Mouse (Mus musculus) forelimb bud, embryonic 11.5 days (tissue): Measurements from ENCODE around the gene Rhoc.
"Not testable (repeated sequence)": the region's sequence is repeated elsewhere in the genome, so short reads cannot be mapped to it uniquely, and the experiment has no call there.

ENCODE experiments used
- DNase-seq: peaks from one replicate; pipeline ENCODE4 v3.0.0-alpha.2; 2012; ENCODE audit warnings: low read depth, low spot score

Rhoc gene

GRCm38 (mm10) chr3:104785284-104785683, 2.9 kb upstream of the Rhoc start:
- no peak for DNase-seq

GRCm38 (mm10) chr3:104788561-104789311, 561 bp downstream of the Rhoc start:
- peak; percentile 85 for DNase-seq

DNA sequence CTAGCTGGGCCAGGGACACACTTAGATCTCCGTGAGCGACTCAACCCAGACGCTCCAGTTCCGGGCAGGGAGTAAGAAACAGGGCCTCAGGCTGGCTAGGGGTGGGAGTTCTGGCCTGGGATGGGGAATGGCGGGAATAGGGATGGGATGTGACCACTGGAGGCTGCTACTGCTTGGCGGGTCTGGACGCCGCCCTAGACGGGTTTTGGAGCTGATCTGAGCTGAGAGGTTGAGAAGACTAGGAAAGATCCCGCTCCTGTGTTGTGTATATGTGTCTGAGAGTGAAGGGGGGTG, 1.1 kb downstream of the Rhoc start:
- no peak for DNase-seq

- no peak for DNase-seq
Observed at GRCm38 (mm10) chr3:104789822-104790221, 1.6 kb downstream of the Rhoc start.

DNA sequence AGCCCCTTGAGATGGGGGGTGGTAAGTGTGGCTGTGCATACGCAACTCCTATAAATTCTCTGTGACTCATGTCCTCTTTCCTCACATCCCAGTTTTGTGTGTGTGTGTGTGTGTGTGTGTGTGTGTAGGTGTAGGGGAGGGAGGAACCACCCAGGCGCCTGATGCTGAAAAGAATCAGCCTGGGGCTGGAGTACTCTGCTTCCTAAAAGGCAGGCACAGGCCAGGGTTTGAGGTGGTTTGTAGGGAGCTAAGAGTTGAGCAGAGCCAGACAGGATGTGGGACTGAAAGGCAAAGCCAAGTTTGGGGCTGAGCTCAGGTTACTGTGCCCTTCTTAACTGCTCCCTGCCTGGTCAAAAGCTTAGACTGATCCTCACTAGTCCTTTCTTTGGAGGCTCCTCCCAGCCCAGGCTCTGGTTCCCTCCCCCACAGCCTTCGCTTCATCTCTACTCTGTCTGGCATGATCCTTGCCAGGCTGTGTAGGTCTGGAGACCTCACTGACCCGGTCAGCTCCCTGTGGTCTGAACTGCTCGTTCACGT, 2.3 kb downstream of the Rhoc start:
- peak; percentile 73 for DNase-seq

DNA sequence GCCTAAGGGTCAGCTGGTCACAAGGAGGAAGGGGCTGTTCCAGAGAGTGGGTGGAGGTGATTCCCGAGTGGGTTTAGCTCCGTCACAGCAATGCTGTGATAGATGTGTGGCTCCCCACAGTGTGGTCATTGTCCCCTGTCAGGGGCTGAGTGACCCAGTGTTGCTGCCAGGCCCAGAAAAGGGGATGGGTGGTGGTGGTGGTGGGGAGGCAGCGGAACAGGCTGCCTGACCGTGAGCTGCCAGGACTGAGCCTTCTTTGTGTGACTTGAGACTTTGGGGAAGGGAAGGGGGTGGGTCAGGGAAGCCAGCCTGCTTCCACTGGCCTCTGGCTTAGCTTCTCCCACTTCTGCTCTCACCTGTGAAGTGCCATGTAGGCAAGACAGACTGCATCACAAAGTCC, 2.8 kb downstream of the Rhoc start:
- no peak for DNase-seq

- DNase-seq: no peak
Observed at GRCm38 (mm10) chr3:104791671-104792070, 3.5 kb downstream of the Rhoc start.

DNA sequence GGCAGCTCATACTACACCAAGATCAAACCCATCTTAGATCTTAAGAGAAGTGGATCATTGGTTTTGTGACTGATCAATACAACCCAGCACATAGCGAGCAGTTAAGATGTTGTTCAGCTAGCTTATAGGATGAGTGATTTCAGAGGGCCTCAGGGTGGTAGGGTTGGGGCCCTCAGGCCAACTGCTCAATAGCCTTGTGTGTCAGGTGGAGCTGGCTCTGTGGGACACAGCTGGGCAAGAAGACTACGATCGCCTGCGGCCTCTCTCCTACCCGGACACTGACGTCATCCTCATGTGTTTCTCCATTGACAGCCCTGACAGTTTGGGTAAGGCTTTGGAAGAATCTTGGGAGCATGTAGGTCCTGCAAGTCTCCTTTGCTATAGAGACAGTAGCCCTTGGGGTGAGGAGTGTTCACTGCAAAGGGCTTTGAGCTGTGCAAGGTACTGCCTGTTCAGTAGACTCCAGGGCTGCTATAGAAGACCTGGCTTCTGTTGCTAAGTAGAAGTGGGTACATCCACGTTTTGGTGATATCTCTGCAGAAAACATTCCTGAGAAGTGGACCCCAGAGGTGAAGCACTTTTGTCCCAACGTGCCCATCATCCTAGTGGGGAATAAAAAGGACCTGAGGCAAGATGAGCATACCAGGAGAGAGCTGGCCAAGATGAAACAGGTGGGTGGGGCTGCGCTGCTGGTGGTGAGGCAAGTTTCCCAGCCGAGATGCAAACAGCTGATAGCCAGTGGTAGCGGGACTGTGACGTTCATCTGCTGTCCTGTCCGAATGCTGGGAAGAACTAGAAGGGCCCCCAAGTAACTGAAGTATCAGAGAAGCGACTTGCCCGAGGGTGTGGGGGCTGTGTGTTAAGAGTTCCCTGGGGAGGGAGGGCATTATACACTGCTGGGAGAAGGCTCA, 4.4 kb downstream of the Rhoc start:
- DNase-seq: no peak

- peak; percentile 88 for DNase-seq
Observed at GRCm38 (mm10) chr3:104793871-104794828, 6.0 kb downstream of the Rhoc start.

DNA sequence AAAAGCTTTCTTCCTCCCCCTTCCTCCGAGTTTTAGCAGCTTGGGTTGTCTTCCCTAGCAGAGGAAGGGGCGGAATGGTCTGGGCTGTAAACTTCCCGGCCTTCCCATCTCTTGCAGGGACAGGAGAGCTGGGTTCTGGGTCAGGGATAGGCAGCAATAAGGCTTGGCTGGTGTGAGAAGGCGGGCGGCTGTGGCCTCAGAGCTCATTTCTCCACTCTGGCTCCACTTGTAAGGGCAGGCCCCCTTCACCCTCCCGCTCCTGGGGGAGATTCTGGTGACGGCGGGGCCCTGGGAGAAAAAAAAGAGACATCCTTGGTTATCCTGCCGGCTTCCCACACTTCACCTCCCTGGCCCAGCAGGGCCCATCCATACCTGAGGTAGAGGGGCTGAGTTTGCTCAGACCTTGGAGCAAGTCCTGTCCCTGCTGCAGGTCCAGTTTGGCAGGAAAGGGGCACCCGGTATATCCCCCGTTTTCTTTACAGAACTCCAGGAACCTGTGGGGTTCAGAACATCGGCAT, 6.8 kb downstream of the Rhoc start:
- DNase-seq: no peak

- DNase-seq: no peak
Observed at GRCm38 (mm10) chr3:104795661-104796340, 7.6 kb downstream of the Rhoc start.

- no peak for DNase-seq
Observed at GRCm38 (mm10) chr3:104796430-104797082, 8.4 kb downstream of the Rhoc start.

DNA sequence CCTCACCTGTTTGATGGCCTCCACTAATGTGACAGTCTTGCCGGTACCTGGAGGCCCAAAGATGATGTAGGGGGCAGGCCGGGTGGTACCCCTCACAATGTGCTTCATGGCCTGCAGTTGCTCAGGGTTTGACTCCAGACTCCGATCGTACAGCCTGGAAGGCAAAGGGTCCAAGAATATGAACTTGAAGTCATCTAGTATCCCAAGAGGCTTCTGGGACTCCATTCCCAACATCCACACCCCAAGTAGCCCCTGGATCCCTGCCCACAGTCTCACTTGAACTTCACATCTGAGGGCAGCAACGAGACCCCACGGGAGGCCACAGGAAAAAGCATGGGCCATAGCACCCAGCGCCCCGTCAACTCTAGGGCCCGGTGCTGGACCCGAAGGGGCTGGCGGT, 12.5 kb downstream of the Rhoc start:
- DNase-seq: no peak

DNA sequence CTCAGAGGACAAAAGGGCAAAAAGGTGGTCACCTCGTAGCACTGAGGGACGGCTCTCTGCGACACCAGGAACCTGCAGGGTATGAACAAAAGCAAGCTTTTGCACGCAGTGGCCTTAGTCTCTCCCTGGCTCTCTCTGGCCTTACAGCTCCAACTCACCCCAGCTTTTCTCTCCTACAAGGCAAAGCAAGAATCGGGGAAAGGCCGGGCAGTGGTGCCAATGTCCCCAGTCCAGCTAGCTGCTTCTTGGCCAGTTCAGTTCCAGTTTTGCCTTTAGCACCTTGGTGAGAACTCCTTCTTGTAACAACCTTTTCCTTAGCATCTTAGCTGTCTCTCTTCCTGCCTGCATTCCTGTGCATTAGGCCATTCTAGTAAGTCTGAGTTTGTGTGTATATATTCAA, 13.3 kb downstream of the Rhoc start:
- no peak for DNase-seq

GRCm38 (mm10) chr3:104804312-104804711, 16.1 kb downstream of the Rhoc start:
- no peak for DNase-seq

GRCm38 (mm10) chr3:104805539-104805938, 17.4 kb downstream of the Rhoc start:
- DNase-seq: no peak

DNA sequence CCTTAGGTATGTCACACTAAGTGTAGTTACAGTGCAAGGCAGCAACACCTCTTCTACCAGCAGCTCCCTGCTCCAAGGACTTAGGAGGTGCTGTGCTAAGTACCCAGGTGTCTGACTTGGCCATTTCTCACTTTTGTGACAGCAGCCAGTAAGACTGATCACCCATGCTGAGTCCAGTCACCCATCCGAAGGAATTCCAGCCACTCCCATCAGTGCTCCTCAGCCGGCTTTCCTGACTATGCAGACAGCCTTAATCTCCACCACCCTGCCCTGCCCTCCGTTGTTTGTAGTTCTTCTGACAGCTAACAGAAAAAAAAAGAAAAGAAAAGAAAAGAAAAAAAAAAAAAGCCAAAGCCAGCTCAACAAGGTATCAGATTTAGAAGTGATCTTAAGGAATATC, 23.6 kb downstream of the Rhoc start:
- DNase-seq: no peak

GRCm38 (mm10) chr3:104812254-104812653, 24.1 kb downstream of the Rhoc start:
- no peak for DNase-seq

GRCm38 (mm10) chr3:104813227-104813626, 25.1 kb downstream of the Rhoc start:
- not testable (repeated sequence) for DNase-seq

GRCm38 (mm10) chr3:104814746-104815145, 26.6 kb downstream of the Rhoc start:
- no peak for DNase-seq
